Mouse (Mus musculus) lung, adult 18-20 months (tissue): Measurements from ENCODE around the gene D630039A03Rik.
"Not testable (repeated sequence)": the region's sequence is repeated elsewhere in the genome, so short reads cannot be mapped to it uniquely, and the experiment has no call there.

Experiments
- DNase-seq, 2 experiments: peaks; one replicate each; pipeline ENCODE4 v3.0.0; 2022; ENCODE audit warnings: mixed read lengths in 2 of 2

D630039A03Rik gene

GRCm38 (mm10) chr4:57924556-57925071 is 8.5 kb upstream of the D630039A03Rik start:
- no peak for DNase-seq

GRCm38 (mm10) chr4:57922171-57922570 is 6.1 kb upstream of the D630039A03Rik start:
- DNase-seq: no peak

GRCm38 (mm10) chr4:57920522-57920921 is 4.4 kb upstream of the D630039A03Rik start:
- no peak for DNase-seq

- DNase-seq: peak in 1 of 2 experiments; percentile 31
Observed at GRCm38 (mm10) chr4:57919494-57920423, 3.7 kb upstream of the D630039A03Rik start.

GRCm38 (mm10) chr4:57916711-57917110 is 614 bp upstream of the D630039A03Rik start:
- no peak for DNase-seq

- DNase-seq: peak; percentile 82 to 86
Observed at GRCm38 (mm10) chr4:57915216-57915965, 706 bp downstream of the D630039A03Rik start.

- DNase-seq: peak in 1 of 2 experiments; percentile 45
Observed at GRCm38 (mm10) chr4:57914193-57915190, 1.6 kb downstream of the D630039A03Rik start.

- DNase-seq: no peak
Observed at GRCm38 (mm10) chr4:57913021-57913420, 3.1 kb downstream of the D630039A03Rik start.

GRCm38 (mm10) chr4:57908860-57909259 is 7.2 kb downstream of the D630039A03Rik start:
- DNase-seq: no peak

GRCm38 (mm10) chr4:57906708-57907107 is 9.4 kb downstream of the D630039A03Rik start:
- DNase-seq: no peak

GRCm38 (mm10) chr4:57904638-57905037 is 11.5 kb downstream of the D630039A03Rik start:
- DNase-seq: peak; percentile 60 to 76

GRCm38 (mm10) chr4:57904211-57904610 is 11.9 kb downstream of the D630039A03Rik start:
- peak; percentile 47 to 62 for DNase-seq

- DNase-seq: no peak
Observed at GRCm38 (mm10) chr4:57902619-57903018, 13.5 kb downstream of the D630039A03Rik start.

- peak in 1 of 2 experiments; percentile 30 for DNase-seq
Observed at GRCm38 (mm10) chr4:57901210-57901609, 14.9 kb downstream of the D630039A03Rik start.

GRCm38 (mm10) chr4:57896631-57897030 is 19.5 kb downstream of the D630039A03Rik start:
- no peak for DNase-seq

- DNase-seq: no peak
Observed at GRCm38 (mm10) chr4:57895902-57896301, 20.2 kb downstream of the D630039A03Rik start.

GRCm38 (mm10) chr4:57895140-57895539 is 21.0 kb downstream of the D630039A03Rik start:
- DNase-seq: peak in 1 of 2 experiments; percentile 1

GRCm38 (mm10) chr4:57892001-57892586 is 24.0 kb downstream of the D630039A03Rik start:
- peak in 1 of 2 experiments; percentile 2 for DNase-seq

- DNase-seq: peak in 1 of 2 experiments; percentile 0
Observed at GRCm38 (mm10) chr4:57889773-57890172, 26.3 kb downstream of the D630039A03Rik start.

GRCm38 (mm10) chr4:57888978-57889377 is 27.1 kb downstream of the D630039A03Rik start:
- not testable (repeated sequence) for DNase-seq

- DNase-seq: peak in 1 of 2 experiments; percentile 1
Observed at GRCm38 (mm10) chr4:57888246-57888645, 27.9 kb downstream of the D630039A03Rik start.

- no peak for DNase-seq
Observed at GRCm38 (mm10) chr4:57886888-57887230, 29.2 kb downstream of the D630039A03Rik start.
